Mouse (Mus musculus) c-Kit-positive CD71-positive TER-119-positive erythroid progenitor cells, embryonic 14.5 days (primary cell): ENCODE results near the gene Tgfb1.

Experiments used
- DNase-seq: peaks from one replicate; pipeline ENCODE4 v3.0.0-alpha.2; 2013; ENCODE audit warnings: low spot score

The Tgfb1 gene

DNA sequence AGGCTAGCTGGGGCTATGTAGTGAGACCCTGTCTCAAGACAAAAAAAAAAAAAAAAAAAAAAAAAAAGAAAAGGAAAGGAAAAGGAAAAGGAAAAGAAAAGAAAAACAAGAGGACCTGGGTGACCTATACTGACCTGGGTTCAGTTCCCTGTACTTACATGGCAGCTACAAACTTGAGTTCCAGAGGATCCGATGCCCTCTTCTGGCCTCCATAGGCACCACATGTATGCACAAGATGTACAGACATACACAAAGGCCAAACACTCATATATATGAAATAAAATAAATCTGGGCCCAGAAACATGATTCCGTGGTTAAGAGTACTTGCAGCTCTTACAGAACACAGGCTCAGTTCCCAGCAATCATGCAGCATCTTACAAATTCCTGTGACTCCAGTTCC is 50.1 kb downstream of the Tgfb1 start:
- no peak for DNase-seq

DNA sequence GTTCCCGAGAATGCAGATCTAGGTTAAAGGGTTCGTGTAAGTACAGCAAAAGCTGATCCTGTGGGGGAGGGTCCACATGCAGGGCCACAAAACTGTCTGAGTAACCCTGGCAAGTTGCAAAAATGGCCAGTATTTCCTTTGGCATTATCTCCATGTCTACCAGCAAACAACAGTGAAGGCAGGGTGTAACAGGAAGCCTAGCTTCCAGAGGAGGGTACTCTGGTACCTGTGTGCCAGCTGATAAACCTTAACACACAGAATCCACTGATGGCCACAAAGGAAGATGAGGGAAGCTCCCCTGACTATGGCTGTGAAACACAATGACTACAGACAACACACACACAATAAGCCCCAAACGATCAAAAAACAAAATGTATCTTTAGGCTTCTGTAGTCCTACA is 51.5 kb downstream of the Tgfb1 start:
- DNase-seq, result no peak

DNA sequence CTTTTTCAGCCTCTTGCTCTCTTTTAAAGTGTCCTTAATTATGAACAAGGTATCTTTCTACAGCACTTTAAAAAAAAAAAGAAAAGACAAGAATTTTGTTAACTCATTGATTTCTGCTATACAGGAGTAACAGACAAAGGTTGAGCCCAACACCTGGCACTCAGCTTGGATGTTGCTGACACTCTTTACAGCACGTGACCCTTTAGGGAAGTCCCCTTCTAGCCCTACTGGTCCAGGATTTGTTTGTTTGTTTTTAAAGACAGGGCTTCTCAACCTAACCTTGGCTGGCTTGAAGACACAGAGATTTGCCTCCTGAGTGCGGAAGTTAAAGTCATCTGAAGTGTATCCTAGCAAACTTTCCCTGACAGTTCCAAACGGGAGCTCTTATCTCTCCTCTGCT is 60.0 kb downstream of the Tgfb1 start:
- no peak for DNase-seq

DNA sequence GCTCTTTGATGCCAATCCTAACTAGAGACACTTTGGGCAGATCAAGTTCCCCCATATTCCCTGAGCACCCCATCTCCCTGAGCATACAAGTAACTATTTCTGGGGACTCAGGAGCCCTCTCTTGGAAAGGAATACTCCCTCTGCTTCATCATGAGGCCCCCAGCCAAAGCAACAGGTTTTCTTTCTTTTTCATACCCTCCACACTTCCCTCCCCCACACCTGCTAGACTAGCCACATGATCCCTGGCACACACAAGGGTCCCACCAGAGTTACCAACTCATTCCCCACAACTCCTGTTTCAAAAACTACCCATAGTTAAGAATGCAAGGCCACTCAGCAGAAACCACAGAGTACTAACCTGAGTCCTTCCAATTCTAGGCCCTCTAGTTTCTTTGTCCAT is 66.3 kb downstream of the Tgfb1 start:
- no peak for DNase-seq

DNA sequence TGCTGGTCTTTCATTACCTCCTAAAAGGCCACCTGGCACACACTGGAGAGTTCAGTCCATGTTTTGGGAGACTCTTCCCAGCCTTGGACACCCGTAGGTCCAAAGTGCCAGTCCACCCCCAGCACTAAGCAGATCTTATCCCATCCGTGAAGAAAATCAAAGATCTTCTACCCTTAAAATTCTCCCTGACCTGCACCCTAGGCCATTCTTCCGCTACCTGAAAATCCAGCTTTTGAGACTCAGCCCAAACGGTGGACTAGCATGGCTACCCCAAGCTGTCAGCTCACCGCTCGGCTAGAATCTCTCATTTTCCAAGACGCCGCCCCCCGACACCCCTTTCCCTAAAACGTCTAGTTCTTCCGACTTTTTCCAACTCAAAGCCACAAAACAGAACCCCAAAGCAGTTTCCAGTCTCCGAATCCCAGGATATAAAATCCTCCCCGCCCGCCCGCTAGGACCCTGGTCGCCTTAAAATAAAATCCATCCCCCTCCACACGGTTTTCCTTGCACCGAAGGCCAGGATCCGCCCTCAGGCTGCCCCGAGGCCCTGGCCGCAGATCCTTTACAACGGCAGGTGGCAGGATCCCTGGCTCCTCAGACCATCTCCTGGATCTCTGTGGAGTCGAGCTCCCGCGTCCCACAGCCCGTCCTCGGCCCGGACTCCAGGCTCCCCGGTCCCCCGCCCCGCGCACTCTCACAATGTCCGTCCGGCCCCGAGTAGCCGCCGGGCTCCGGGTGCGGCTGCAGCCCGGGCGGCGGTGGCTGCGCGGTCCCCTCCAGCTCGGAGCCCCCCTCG is 67.0 kb downstream of the Tgfb1 start:
- DNase-seq, result no peak

DNA sequence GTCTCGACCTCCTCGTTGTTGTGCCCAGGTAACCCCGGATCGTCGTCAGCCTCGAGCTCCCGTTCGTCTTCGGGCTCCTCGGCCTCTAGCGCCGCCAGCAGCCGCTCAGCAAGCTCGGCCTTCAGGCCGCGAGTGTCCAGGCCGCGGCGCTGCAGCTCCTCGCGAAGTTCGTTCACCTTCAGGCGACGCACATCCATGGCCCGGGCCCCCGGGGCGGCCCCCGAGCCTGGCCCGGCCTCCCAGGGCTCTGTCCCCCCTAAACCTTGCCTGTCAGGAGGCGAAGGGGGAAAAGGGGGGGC is 67.6 kb downstream of the Tgfb1 start:
- DNase-seq, result no peak
